Mouse (Mus musculus) G1E (cell line): ENCODE data around the gene 5730522E02Rik. TPM values are rescaled to one million over a fixed set of nuclear protein-coding genes. Genes with fewer than 3 reads are reported as not detected.

Source experiments
- ATAC-seq: 2 replicates; pipeline ENCODE4 v1.8.0; 2016; ENCODE audit warnings: mild to moderate bottlenecking; ENCODE audit not compliant: insufficient number of reproducible peaks, poor library complexity, low FRiP score, severe bottlenecking; ENCODE audit errors: extremely low read depth
- DNase-seq: peaks from one replicate; pipeline ENCODE4 v3.0.0; 2012; ENCODE audit warnings: low spot score
- H3K27me3 ChIP-seq: 2 replicates; pipeline ENCODE4 v1.6.1; 2012; ENCODE audit warnings: mild to moderate bottlenecking, low read length, inconsistent platforms; ENCODE audit not compliant: insufficient read depth
- H3K36me3 ChIP-seq: replicated peaks from 2 replicates; pipeline ENCODE3; 2012; ENCODE audit warnings: mild to moderate bottlenecking, inconsistent platforms
- H3K4me1 ChIP-seq: 2 replicates; pipeline ENCODE4 v1.6.1; 2012; ENCODE audit warnings: low read depth, low read length, inconsistent platforms, mixed read lengths; ENCODE audit not compliant: insufficient read depth
- H3K4me3 ChIP-seq: 2 replicates; pipeline ENCODE4 v1.5.1; 2012; ENCODE audit warnings: low read depth, mild to moderate bottlenecking, inconsistent platforms, low read length, moderate library complexity, mixed read lengths
- H3K9me3 ChIP-seq: replicated peaks from 2 replicates; pipeline ENCODE4 v1.6.1; 2012; ENCODE audit warnings: inconsistent platforms
- CTCF ChIP-seq: IDR thresholded peaks from 2 replicates; pipeline ENCODE4 v1.5.1; 2012; ENCODE audit warnings: low read depth, low read length, inconsistent platforms, mixed read lengths
- GATA1 ChIP-seq: IDR thresholded peaks from 2 replicates; pipeline ENCODE4 v1.6.1; 2012; ENCODE audit warnings: borderline replicate concordance, low read length, inconsistent platforms, mixed read lengths
- GATA2 ChIP-seq: IDR thresholded peaks from 2 replicates; pipeline ENCODE4 v1.6.1; 2012; ENCODE audit warnings: low read depth, low read length, inconsistent platforms, borderline replicate concordance
- POLR2AphosphoS5 ChIP-seq: IDR thresholded peaks from 2 replicates; pipeline ENCODE4 v1.6.1; 2012; ENCODE audit warnings: low read depth, low read length, inconsistent platforms; ENCODE audit not compliant: insufficient replicate concordance
- TAL1 ChIP-seq: conservative IDR thresholded peaks from 2 replicates; pipeline ENCODE4 v1.6.1; 2012; ENCODE audit warnings: low read depth, low read length, inconsistent platforms, mixed read lengths
- polyA plus RNA-seq: library from polyadenylated mRNA; stranded (reverse); fragments of >175 nt; gene quantifications from 2 replicates; pipeline ENCODE4 v1.2.3, GENCODE M21; 2012
- total RNA-seq, 2 experiments: library from RNA; stranded (forward) in 1 of 2; stranded (reverse) in 1 of 2; fragments of 200-1000 nt in 1 of 2; fragments of >200 nt in 1 of 2; fragmentation: Nextera tagmentation in 1 of 2; gene quantifications; 2 replicates each; pipeline ENCODE4 v1.2.3; 2014 to 2017

5730522E02Rik gene
- total and polyA plus RNA-seq, 3 experiments = 0.44 TPM; not detected in 2

GRCm38 (mm10) chr11:26138013-26138412 lies 72.5 kb downstream of the 5730522E02Rik start:
- Histone ChIP-seq H3K4me3 (no peak overlapping the region), H3K27me3 (no peaks in the 10 kb centered on the region), H3K4me1 (no peaks in the 10 kb centered on the region), H3K9me3 (no peaks in the 10 kb centered on the region), H3K36me3 (no peaks in the 10 kb centered on the region)
- DNase-seq = no peak
- no peak for ATAC-seq
- TF ChIP-seq TAL1 = no peak
- no peak for TF ChIP-seq GATA1
- TF ChIP-seq CTCF = no peak
- TF ChIP-seq POLR2AphosphoS5 = no peak
- TF ChIP-seq GATA2 = no peak

GRCm38 (mm10) chr11:26130911-26131310 lies 79.7 kb downstream of the 5730522E02Rik start:
- Histone ChIP-seq H3K36me3 (no peaks in the 10 kb centered on the region), H3K27me3 (no peaks in the 10 kb centered on the region), H3K4me3 (no peak overlapping the region), H3K4me1 (no peaks in the 10 kb centered on the region), H3K9me3 (no peaks in the 10 kb centered on the region)
- DNase-seq = no peak
- TF ChIP-seq GATA1 (no peak), TAL1 (no peak), GATA2 (no peak), CTCF (no peak), POLR2AphosphoS5 (no peak)
- ATAC-seq = no peak

GRCm38 (mm10) chr11:26129054-26129453 lies 81.5 kb downstream of the 5730522E02Rik start:
- Histone ChIP-seq H3K36me3 (no peaks in the 10 kb centered on the region), H3K4me1 (no peaks in the 10 kb centered on the region), H3K27me3 (no peaks in the 10 kb centered on the region), H3K9me3 (no peaks in the 10 kb centered on the region), H3K4me3 (no peak overlapping the region)
- DNase-seq (no peak), ATAC-seq (no peak)
- no peak for TF ChIP-seq GATA2
- TF ChIP-seq POLR2AphosphoS5 = no peak
- TF ChIP-seq GATA1 = no peak

GRCm38 (mm10) chr11:26128385-26128784 lies 82.2 kb downstream of the 5730522E02Rik start:
- Histone ChIP-seq H3K36me3 (no peaks in the 10 kb centered on the region), H3K27me3 (no peaks in the 10 kb centered on the region), H3K4me1 (no peaks in the 10 kb centered on the region), H3K9me3 (no peaks in the 10 kb centered on the region), H3K4me3 (no peak overlapping the region)
- TF ChIP-seq POLR2AphosphoS5 (no peak), GATA2 (no peak), TAL1 (no peak), GATA1 (no peak), CTCF (no peak)
- ATAC-seq = no peak
- no peak for DNase-seq

GRCm38 (mm10) chr11:26125923-26126322 lies 84.6 kb downstream of the 5730522E02Rik start:
- TF ChIP-seq CTCF = no peak
- no peak for TF ChIP-seq TAL1
- TF ChIP-seq GATA1 = no peak
- TF ChIP-seq POLR2AphosphoS5 = no peak
- no peak for TF ChIP-seq GATA2
- no peak overlapping the region for H3K4me3 ChIP-seq
- no peaks in the 10 kb centered on the region for H3K27me3 ChIP-seq
- no peak for DNase-seq
- H3K9me3 ChIP-seq = no peaks in the 10 kb centered on the region
- H3K4me1 ChIP-seq = no peaks in the 10 kb centered on the region
- no peak for ATAC-seq
- H3K36me3 ChIP-seq = no peaks in the 10 kb centered on the region

- Histone ChIP-seq H3K36me3 (no peaks in the 10 kb centered on the region), H3K4me1 (no peaks in the 10 kb centered on the region), H3K4me3 (no peak overlapping the region), H3K9me3 (no peaks in the 10 kb centered on the region), H3K27me3 (0 out of 2 replicates have a peak, but pooled peaks cover 3% of the 10 kb centered on the region)
- TF ChIP-seq GATA2 (no peak), CTCF (no peak), POLR2AphosphoS5 (no peak), TAL1 (no peak), GATA1 (no peak)
- no peak for ATAC-seq
- DNase-seq = no peak
Observed at GRCm38 (mm10) chr11:26120781-26121557, 89.6 kb downstream of the 5730522E02Rik start.
